Comparison of ENCODE assay signal across 9 mouse cellular contexts in genomic region chr10:80848571-80848970, GRCm38 (mm10). TPM values are rescaled to one million over a fixed set of nuclear protein-coding genes. Genes with fewer than 3 reads are reported as not detected.
A peak's percentile ranks its signal among the peaks of the same experiment; 100 is the strongest.
DNase-seq lines count a peak whose midpoint lies in the region; ATAC-seq and TF ChIP-seq lines count a peak whose summit lies in the region.
"Had no signal": no experiment of that assay in that cellular context is flagged by ENCODE, and none has a peak within 500 bp of the region (broad histone marks: within the 10 kb centered on the region; RNA-seq: fewer than 3 reads in every experiment).

No protein-coding gene starts in this region.

- DNase-seq in A20 (ENCODE audit: low read depth, low spot score) (peak; percentile 92), MN1 (ENCODE audit: low spot score) (no peak)
- peak; percentile 77 for DNase-seq in Muller cell, postnatal 12 days (ENCODE audit: inconsistent ontology term)
- DNase-seq in gastrocnemius, postnatal 10 days: peak; percentile 63
- DNase-seq in liver, adult 2 months (ENCODE audit: extremely low read depth, low read depth, low spot score): peak; percentile 61
- peak; percentile 55 for DNase-seq in retina, embryonic 14.5 days (ENCODE audit: low spot score)
- DNase-seq in urinary bladder, postnatal 25 days (ENCODE audit: low spot score): no peak

- no peak for TF ChIP-seq POLR2A in liver, adult 2 months (IDR thresholded peaks at IDR 0.05; ENCODE audit: extremely low read depth, insufficient read depth, low read length)

- no peak overlapping the region for H3K4me3 ChIP-seq in liver, adult 2 months (ENCODE audit: insufficient read depth, low read depth, low read length)
- no peak overlapping the region for H3K4me3 ChIP-seq in midbrain, embryonic 13.5 days (replicated peaks)
- H3K4me3 ChIP-seq: embryonic facial prominence, embryonic 12.5 days had no signal

- H3K36me3 ChIP-seq in liver, adult 2 months (ENCODE audit: control insufficient read depth, insufficient read depth, low read length): no peaks in the 10 kb centered on the region
- H3K36me3 ChIP-seq in midbrain, embryonic 13.5 days: peaks cover 34% of the 10 kb centered on the region

- no peaks in the 10 kb centered on the region for H3K79me2 ChIP-seq in liver, adult 2 months (ENCODE audit: control insufficient read depth, insufficient read depth, low read length)

- H3K4me2 ChIP-seq in midbrain, embryonic 13.5 days (replicated peaks): no peak overlapping the region
- H3K4me2 ChIP-seq: embryonic facial prominence, embryonic 12.5 days had no signal

- no peaks in the 10 kb centered on the region for H3K9me3 ChIP-seq in midbrain, embryonic 13.5 days
- H3K9me3 ChIP-seq: embryonic facial prominence, embryonic 12.5 days had no signal

- whole genome bisulfite sequencing in liver, adult 2 months: 15% methylated on average over 10 of the region's 10 CpGs
- 11% methylated on average over 10 of the region's 10 CpGs for WGBS in midbrain, embryonic 13.5 days

- H3K9ac ChIP-seq in liver, adult 2 months (ENCODE audit: low read depth, low read length): no peak overlapping the region
- H3K9ac ChIP-seq in midbrain, embryonic 13.5 days (replicated peaks): no peak overlapping the region
- H3K9ac ChIP-seq: embryonic facial prominence, embryonic 12.5 days had no signal

- no peak for ATAC-seq in midbrain, embryonic 13.5 days

- no peak for TF ChIP-seq CTCF in liver, adult 2 months (IDR thresholded peaks at IDR 0.05; ENCODE audit: low read depth, low read length)

- no peak overlapping the region for H3K27ac ChIP-seq in liver, adult 2 months (replicated peaks; ENCODE audit: insufficient read depth, low read depth, low read length)
- H3K27ac ChIP-seq in midbrain, embryonic 13.5 days: no peak overlapping the region
- H3K27ac ChIP-seq: embryonic facial prominence, embryonic 12.5 days had no signal

- H3K27me3 ChIP-seq in liver, adult 2 months (ENCODE audit: control insufficient read depth, insufficient read depth, low read length): peaks cover 3% of the 10 kb centered on the region; the same call in 1 of the 2 replicates
- peaks cover 28% of the 10 kb centered on the region for H3K27me3 ChIP-seq in midbrain, embryonic 13.5 days

- H3K4me1 ChIP-seq in liver, adult 2 months (ENCODE audit: control insufficient read depth, insufficient read depth, low read length): no peaks in the 10 kb centered on the region
- peaks cover 12% of the 10 kb centered on the region for H3K4me1 ChIP-seq in midbrain, embryonic 13.5 days (replicated peaks)

RNA-seq across cellular contexts. Expression of gene Lingo3, which starts 4.7 kb away (rescaled TPM):
- 10 to 100 TPM; 31.9 to 32.9 TPM for total RNA-seq in gastrocnemius, postnatal 10 days (2021)
- not detected in 2 replicates for total RNA-seq in liver, adult 2 months (2014; rRNA removed)
- polyA plus RNA-seq in liver, adult 2 months (2012; rRNA removed): 0.05 TPM in 1 of 2 replicates, not detected in the other
- polyA plus RNA-seq in midbrain, embryonic 13.5 days (2015; fragmentation: Nextera tagmentation; extraction: Ambion mirVana): 1.5 and 1.9 TPM in 2 replicates

RNA-seq across cellular contexts. Expression of gene Lsm7, which starts 6.4 kb away (rescaled TPM):
- total RNA-seq in gastrocnemius, postnatal 10 days (2021): 10 to 100 TPM; 36.8 to 42.4 TPM
- total RNA-seq in liver, adult 2 months (2014; rRNA removed): 61.3 and 61.6 TPM in 2 replicates
- polyA plus RNA-seq in liver, adult 2 months (2012; rRNA removed): 62.1 and 75.1 TPM in 2 replicates
- polyA plus RNA-seq in midbrain, embryonic 13.5 days (2015; fragmentation: Nextera tagmentation; extraction: Ambion mirVana): 249 and 254 TPM in 2 replicates

RNA-seq across cellular contexts. Expression of gene Sppl2b, which starts 6.5 kb away (rescaled TPM):
- 10 to 100 TPM; 30.5 to 33.0 TPM for total RNA-seq in gastrocnemius, postnatal 10 days (2021)
- total RNA-seq in liver, adult 2 months (2014; rRNA removed): 6.5 and 10.4 TPM in 2 replicates
- 40.1 and 40.5 TPM in 2 replicates for polyA plus RNA-seq in liver, adult 2 months (2012; rRNA removed)
- 56.9 and 61.1 TPM in 2 replicates for polyA plus RNA-seq in midbrain, embryonic 13.5 days (2015; fragmentation: Nextera tagmentation; extraction: Ambion mirVana)

RNA-seq across cellular contexts. Expression of gene Oaz1, which starts 22.1 kb away (rescaled TPM):
- 100 to 1,000 TPM; 846 to 935 TPM for total RNA-seq in gastrocnemius, postnatal 10 days (2021)
- 527 and 614 TPM in 2 replicates for total RNA-seq in liver, adult 2 months (2014; rRNA removed)
- 1,187 and 1,294 TPM in 2 replicates for polyA plus RNA-seq in liver, adult 2 months (2012; rRNA removed)
- 1,319 and 1,425 TPM in 2 replicates for polyA plus RNA-seq in midbrain, embryonic 13.5 days (2015; fragmentation: Nextera tagmentation; extraction: Ambion mirVana)

RNA-seq across cellular contexts. Expression of gene Tmprss9, which starts 23.1 kb away (rescaled TPM):
- total RNA-seq in gastrocnemius, postnatal 10 days (2021): under 1 TPM in 1 of 2 experiments, not detected in 1; 0.07 TPM
- total RNA-seq in liver, adult 2 months (2014; rRNA removed): under 0.01 and 0.09 TPM in 2 replicates
- 0.04 and 0.05 TPM in 2 replicates for polyA plus RNA-seq in liver, adult 2 months (2012; rRNA removed)
- 0.15 and 0.31 TPM in 2 replicates for polyA plus RNA-seq in midbrain, embryonic 13.5 days (2015; fragmentation: Nextera tagmentation; extraction: Ambion mirVana)

Comparison
In these comparisons a context has a peak if more than half of its experiments do, and no peak if none do; other contexts are left out.
1. DNase-seq: peak in A20 (single experiment), Muller cell, postnatal 12 days (single experiment), gastrocnemius, postnatal 10 days (single experiment), liver, adult 2 months (single experiment) and retina, embryonic 14.5 days (single experiment); none in MN1 (single experiment) and urinary bladder, postnatal 25 days (single experiment).
2. RNA of gene Lingo3, which starts 4.7 kb away (total RNA-seq): 31.9 to 32.9 TPM in gastrocnemius, postnatal 10 days; not detected in liver, adult 2 months; every median in the first group is over 10 times any median in the second.